Mouse (Mus musculus): ENCODE data around the gene Cyp51. TPM values are rescaled to one million over a fixed set of nuclear protein-coding genes. Genes with fewer than 3 reads are reported as not detected.

Cyp51 gene
- polyA plus RNA-seq, 1 experiment from 2014 or later, result 131 TPM

GRCm38 (mm10) chr5:4080861-4081260, 23.7 kb downstream of the Cyp51 start:
- 87% methylated on average over 2 of the region's 2 CpGs for WGBS

GRCm38 (mm10) chr5:4079086-4079485, 25.5 kb downstream of the Cyp51 start:
- 93% methylated on average over 3 of the region's 3 CpGs for WGBS
- no peak overlapping the region for H3K27ac ChIP-seq
- H3K4me2 ChIP-seq, result no peak overlapping the region
- no peaks in the 10 kb centered on the region for H3K27me3 ChIP-seq
- H3K9me3 ChIP-seq, result no peaks in the 10 kb centered on the region
- no peaks in the 10 kb centered on the region for H3K4me1 ChIP-seq (replicated peaks)
- peaks cover 76% of the 10 kb centered on the region for H3K36me3 ChIP-seq
- no peak for ATAC-seq (ENCODE audit: low FRiP score)
- H3K9ac ChIP-seq, result no peak overlapping the region
- H3K4me3 ChIP-seq, result no peak overlapping the region

More at GRCm38 (mm10) chr5:4080861-4081260, 23.7 kb downstream of the Cyp51 start:
- H3K9ac ChIP-seq, result no peak overlapping the region
- peaks cover 89% of the 10 kb centered on the region for H3K36me3 ChIP-seq
- H3K4me2 ChIP-seq, result no peak overlapping the region
- ATAC-seq (ENCODE audit: low FRiP score), result no peak
- no peaks in the 10 kb centered on the region for H3K9me3 ChIP-seq
- H3K4me3 ChIP-seq, result no peak overlapping the region
- no peak overlapping the region for H3K27ac ChIP-seq
- no peaks in the 10 kb centered on the region for H3K27me3 ChIP-seq
- no peaks in the 10 kb centered on the region for H3K4me1 ChIP-seq (replicated peaks)

- Histone ChIP-seq H3K9me3 (no peaks in the 10 kb centered on the region), H3K27ac (no peak overlapping the region), H3K4me2 (no peak overlapping the region), H3K4me3 (no peak overlapping the region), H3K27me3 (no peaks in the 10 kb centered on the region), H3K9ac (no peak overlapping the region), H3K36me3 (peaks cover 93% of the 10 kb centered on the region), H3K4me1 (replicated peaks) (no peaks in the 10 kb centered on the region)
- 94% methylated on average over 3 of the region's 3 CpGs for WGBS
- ATAC-seq (ENCODE audit: low FRiP score), result no peak
Observed at GRCm38 (mm10) chr5:4067203-4067602, 37.3 kb downstream of the Cyp51 start.

GRCm38 (mm10) chr5:4066476-4067115, 38.0 kb downstream of the Cyp51 start:
- peak; percentile 52; the same call in 1 of the 2 replicates for ATAC-seq (ENCODE audit: low FRiP score)
- H3K27me3 ChIP-seq, result no peaks in the 10 kb centered on the region
- no peak overlapping the region for H3K4me3 ChIP-seq
- 96% methylated on average over 18 of the region's 18 CpGs for WGBS
- no peaks in the 10 kb centered on the region for H3K9me3 ChIP-seq
- no peak overlapping the region for H3K27ac ChIP-seq
- H3K36me3 ChIP-seq, result peaks cover 93% of the 10 kb centered on the region
- H3K4me1 ChIP-seq (replicated peaks), result no peaks in the 10 kb centered on the region
- H3K9ac ChIP-seq, result no peak overlapping the region
- no peak overlapping the region for H3K4me2 ChIP-seq

- no peak overlapping the region for H3K4me2 ChIP-seq
- no peak for ATAC-seq (ENCODE audit: low FRiP score)
- no peak overlapping the region for H3K27ac ChIP-seq
- no peak overlapping the region for H3K9ac ChIP-seq
- 95% methylated on average over 8 of the region's 8 CpGs for WGBS
- no peaks in the 10 kb centered on the region for H3K27me3 ChIP-seq
- H3K36me3 ChIP-seq, result peaks cover 86% of the 10 kb centered on the region
- H3K4me1 ChIP-seq (replicated peaks), result no peaks in the 10 kb centered on the region
- no peak overlapping the region for H3K4me3 ChIP-seq
- H3K9me3 ChIP-seq, result no peaks in the 10 kb centered on the region
Observed at GRCm38 (mm10) chr5:4060313-4060712, 44.2 kb downstream of the Cyp51 start.

- Histone ChIP-seq H3K9me3 (no peaks in the 10 kb centered on the region), H3K27ac (no peak overlapping the region), H3K4me2 (no peak overlapping the region), H3K9ac (no peak overlapping the region), H3K4me1 (replicated peaks) (no peaks in the 10 kb centered on the region), H3K27me3 (no peaks in the 10 kb centered on the region), H3K36me3 (peaks cover 82% of the 10 kb centered on the region), H3K4me3 (no peak overlapping the region)
- WGBS, result 96% methylated on average over 2 of the region's 2 CpGs
- ATAC-seq (ENCODE audit: low FRiP score), result no peak
Observed at GRCm38 (mm10) chr5:4040922-4041321, 63.6 kb downstream of the Cyp51 start.

- no peak for ATAC-seq (ENCODE audit: low FRiP score)
- H3K4me2 ChIP-seq, result no peak overlapping the region
- H3K9me3 ChIP-seq, result no peaks in the 10 kb centered on the region
- H3K27me3 ChIP-seq, result no peaks in the 10 kb centered on the region
- no peaks in the 10 kb centered on the region for H3K4me1 ChIP-seq (replicated peaks)
- no peak overlapping the region for H3K9ac ChIP-seq
- peaks cover 82% of the 10 kb centered on the region for H3K36me3 ChIP-seq
- H3K27ac ChIP-seq, result no peak overlapping the region
- H3K4me3 ChIP-seq, result no peak overlapping the region
- 92% methylated on average over 6 of the region's 6 CpGs for WGBS
Observed at GRCm38 (mm10) chr5:4040372-4040771, 64.2 kb downstream of the Cyp51 start.

GRCm38 (mm10) chr5:4039351-4039750, 65.2 kb downstream of the Cyp51 start:
- Histone ChIP-seq H3K36me3 (peaks cover 84% of the 10 kb centered on the region), H3K9me3 (no peaks in the 10 kb centered on the region), H3K9ac (no peak overlapping the region), H3K4me2 (no peak overlapping the region), H3K27me3 (no peaks in the 10 kb centered on the region), H3K27ac (no peak overlapping the region), H3K4me1 (replicated peaks) (no peaks in the 10 kb centered on the region), H3K4me3 (no peak overlapping the region)
- WGBS, result 85% methylated on average over 8 of the region's 8 CpGs
- no peak for ATAC-seq (ENCODE audit: low FRiP score)

GRCm38 (mm10) chr5:4036686-4037085, 67.9 kb downstream of the Cyp51 start:
- no peak overlapping the region for H3K27ac ChIP-seq
- no peaks in the 10 kb centered on the region for H3K4me1 ChIP-seq (replicated peaks)
- ATAC-seq (ENCODE audit: low FRiP score), result no peak
- WGBS, result 96% methylated on average over 9 of the region's 9 CpGs
- no peaks in the 10 kb centered on the region for H3K27me3 ChIP-seq
- no peak overlapping the region for H3K4me3 ChIP-seq
- no peak overlapping the region for H3K9ac ChIP-seq
- no peak overlapping the region for H3K4me2 ChIP-seq
- H3K9me3 ChIP-seq, result no peaks in the 10 kb centered on the region
- peaks cover 79% of the 10 kb centered on the region for H3K36me3 ChIP-seq

GRCm38 (mm10) chr5:4031846-4032245, 72.7 kb downstream of the Cyp51 start:
- H3K4me1 ChIP-seq (replicated peaks), result no peaks in the 10 kb centered on the region
- no peak overlapping the region for H3K4me3 ChIP-seq
- no peaks in the 10 kb centered on the region for H3K9me3 ChIP-seq
- no peak overlapping the region for H3K27ac ChIP-seq
- H3K36me3 ChIP-seq, result peaks cover 67% of the 10 kb centered on the region
- WGBS, result 90% methylated on average over 4 of the region's 4 CpGs
- no peaks in the 10 kb centered on the region for H3K27me3 ChIP-seq
- H3K4me2 ChIP-seq, result no peak overlapping the region
- ATAC-seq (ENCODE audit: low FRiP score), result no peak
- H3K9ac ChIP-seq, result no peak overlapping the region

Other genes starting within 250 kb of the Cyp51 start
- 7.1 and 7.9 TPM in 2 replicates for gene Mterf1a, start 210.8 kb downstream of the Cyp51 start, polyA plus RNA-seq (2015; fragmentation: Nextera tagmentation; extraction: Ambion mirVana)
- 407 and 411 TPM in 2 replicates for gene Akap9, start 176.7 kb downstream of the Cyp51 start, polyA plus RNA-seq (2015; fragmentation: Nextera tagmentation; extraction: Ambion mirVana)
- 2.9 and 3.6 TPM in 2 replicates for gene Mterf1b, start 87.6 kb upstream of the Cyp51 start, polyA plus RNA-seq (2015; fragmentation: Nextera tagmentation; extraction: Ambion mirVana)